Mouse (Mus musculus) forebrain, embryonic 16.5 days (tissue): Measurements from ENCODE around the gene Grin3b. TPM values are rescaled to one million over a fixed set of nuclear protein-coding genes. Genes with fewer than 3 reads are reported as not detected.
"Not testable (repeated sequence)": the region's sequence is repeated elsewhere in the genome, so short reads cannot be mapped to it uniquely, and the experiment has no call there.

Experiments used
- ATAC-seq: fragments of 200-750 bp; cut with Nextera tagmentation; 2 replicates; pipeline ENCODE4 v1.8.0; 2017; ENCODE audit warnings: mild to moderate bottlenecking, moderate library complexity
- H3K27ac ChIP-seq: fragments of 300-500 bp; sonication (generic); 2 replicates; pipeline ENCODE4 v1.5.1; 2014; ENCODE audit warnings: low read length, control low read depth
- H3K27me3 ChIP-seq: fragments of 300-500 bp; sonication (generic); replicated peaks from 2 replicates; pipeline ENCODE4 v1.6.1; 2014; ENCODE audit warnings: low read length; ENCODE audit not compliant: control insufficient read depth, insufficient read depth
- H3K36me3 ChIP-seq: fragments of 300-500 bp; sonication (generic); 2 replicates; pipeline ENCODE4 v1.6.1; 2014; ENCODE audit not compliant: control insufficient read depth, insufficient read depth
- H3K4me1 ChIP-seq: fragments of 300-500 bp; sonication (generic); replicated peaks from 2 replicates; pipeline ENCODE4 v1.6.1; 2014; ENCODE audit warnings: low read length; ENCODE audit not compliant: control insufficient read depth, insufficient read depth
- H3K4me2 ChIP-seq: fragments of 300-500 bp; sonication (generic); 2 replicates; pipeline ENCODE4 v1.6.1; 2014; ENCODE audit warnings: mild to moderate bottlenecking, low read length, control low read depth
- H3K4me3 ChIP-seq: fragments of 300-500 bp; sonication (generic); replicated peaks from 2 replicates; pipeline ENCODE4 v1.5.1; 2014; ENCODE audit warnings: mild to moderate bottlenecking, low read length, control low read depth
- H3K9ac ChIP-seq: fragments of 300-500 bp; sonication (generic); replicated peaks from 2 replicates; pipeline ENCODE4 v1.6.1; 2014; ENCODE audit warnings: low read depth, low read length, control low read depth
- H3K9me3 ChIP-seq: fragments of 300-500 bp; sonication (generic); 2 replicates; pipeline ENCODE4 v1.6.1; 2016; ENCODE audit warnings: low read length; ENCODE audit not compliant: control insufficient read depth
- WGBS: fragments of 180-500 bp; shearing (Covaris S2); extraction: QIAGEN DNeasy Blood & Tissue Kit; methylation state at CpG from one replicate; pipeline ENCODE4 v1.1.7; 2014; 5-methylcytosine and 5-hydroxymethylcytosine counted together
- polyA plus RNA-seq: library from polyadenylated mRNA; unstranded; fragments of >200 nt; fragmentation: Nextera tagmentation; extraction: Ambion mirVana; gene quantifications from 2 replicates; pipeline ENCODE4 v1.2.1, GENCODE M21; 2015

The Grin3b gene
- polyA plus RNA-seq, 1 experiment from 2014 or later: 0.60 TPM

DNA sequence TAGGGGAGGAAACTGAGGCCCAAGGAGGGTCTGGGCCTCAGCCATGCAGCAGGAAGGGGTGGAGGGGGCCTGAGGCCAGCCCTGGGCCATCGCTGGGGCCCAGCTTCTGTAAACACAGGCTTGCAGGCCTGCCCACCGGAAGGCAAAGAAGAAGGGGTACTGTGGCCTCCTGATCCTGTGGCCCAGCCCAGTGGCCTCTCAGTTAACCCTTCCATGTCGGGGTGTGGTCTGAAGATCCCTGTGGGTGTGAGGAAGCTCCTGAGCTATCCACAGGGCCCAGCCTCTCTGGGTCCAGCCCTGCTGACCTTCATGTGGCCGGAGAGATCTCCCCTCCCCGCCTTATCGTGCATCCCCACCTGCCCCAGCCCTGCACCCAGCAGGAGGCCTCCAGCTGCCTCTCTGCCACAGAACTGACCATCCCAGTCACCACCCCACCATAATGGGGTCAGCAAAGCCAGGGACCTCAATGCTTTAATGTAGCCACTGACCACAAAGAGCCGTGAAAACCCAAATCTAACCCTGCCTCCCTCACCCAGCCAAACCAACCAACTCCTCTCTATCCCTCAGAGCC lies 23.7 kb upstream of the Grin3b start:
- Histone ChIP-seq H3K4me2 (no peak overlapping the region), H3K9ac (no peak overlapping the region), H3K4me1 (peaks cover 7% of the 10 kb centered on the region), H3K4me3 (no peak overlapping the region), H3K36me3 (0 out of 2 replicates have a peak, but pooled peaks cover 2% of the 10 kb centered on the region), H3K27me3 (no peaks in the 10 kb centered on the region), H3K9me3 (no peaks in the 10 kb centered on the region), H3K27ac (no peak overlapping the region)
- no peak for ATAC-seq
- WGBS: 19% methylated on average over 7 of the region's 7 CpGs

DNA sequence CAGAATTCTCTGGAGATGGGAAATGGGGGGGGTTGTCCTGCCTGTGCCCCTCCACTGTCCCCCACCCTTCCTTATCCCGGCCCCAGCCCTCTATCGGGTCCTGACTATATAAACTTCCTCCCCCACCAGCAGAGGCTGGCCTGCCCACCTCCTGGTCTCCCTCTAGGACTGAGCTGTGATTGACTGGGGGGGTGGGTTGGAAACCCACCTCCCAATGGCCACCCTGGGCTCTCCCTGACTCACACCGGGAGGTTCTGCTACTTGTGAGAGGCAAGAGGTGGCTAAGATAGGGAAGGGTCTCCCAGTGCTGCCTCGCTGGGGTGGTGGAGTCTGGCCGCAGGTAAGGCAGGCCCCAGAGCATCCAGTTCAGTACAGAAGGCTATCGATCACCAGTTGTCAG lies 23.0 kb upstream of the Grin3b start:
- Histone ChIP-seq H3K4me2 (no peak overlapping the region), H3K27me3 (no peaks in the 10 kb centered on the region), H3K36me3 (0 out of 2 replicates have a peak, but pooled peaks cover 2% of the 10 kb centered on the region), H3K4me1 (peaks cover 7% of the 10 kb centered on the region), H3K9ac (no peak overlapping the region), H3K4me3 (no peak overlapping the region), H3K9me3 (no peaks in the 10 kb centered on the region), H3K27ac (no peak overlapping the region)
- WGBS: 87% methylated on average over 6 of the region's 6 CpGs
- ATAC-seq: no peak

DNA sequence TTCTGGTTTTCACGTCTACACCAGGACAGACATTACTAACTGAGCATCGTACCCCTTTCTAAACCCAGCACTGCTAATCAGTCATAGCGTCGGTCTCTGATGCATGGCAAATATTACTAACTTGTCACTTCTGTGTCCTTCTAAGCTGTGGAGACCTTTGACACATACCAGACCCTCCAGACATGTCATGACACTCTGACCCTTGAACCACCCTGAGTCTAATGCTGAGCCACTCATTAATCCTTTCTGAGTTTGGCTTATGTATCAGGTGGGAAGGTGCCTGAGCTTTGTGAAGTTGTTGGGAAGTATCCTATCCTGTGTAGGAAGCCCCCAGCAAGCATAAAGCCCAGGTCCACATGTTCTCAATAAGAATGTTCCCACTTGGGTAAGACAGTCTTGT lies 20.6 kb upstream of the Grin3b start:
- peaks cover 7% of the 10 kb centered on the region for H3K4me1 ChIP-seq
- no peaks in the 10 kb centered on the region for H3K9me3 ChIP-seq
- no peak overlapping the region for H3K4me3 ChIP-seq
- ATAC-seq: no peak
- WGBS: 94% methylated on average over 4 of the region's 4 CpGs
- H3K9ac ChIP-seq: no peak overlapping the region
- H3K4me2 ChIP-seq: no peak overlapping the region
- no peak overlapping the region for H3K27ac ChIP-seq
- H3K27me3 ChIP-seq: no peaks in the 10 kb centered on the region
- peaks cover 2% of the 10 kb centered on the region; the same call in 1 of the 2 replicates for H3K36me3 ChIP-seq

DNA sequence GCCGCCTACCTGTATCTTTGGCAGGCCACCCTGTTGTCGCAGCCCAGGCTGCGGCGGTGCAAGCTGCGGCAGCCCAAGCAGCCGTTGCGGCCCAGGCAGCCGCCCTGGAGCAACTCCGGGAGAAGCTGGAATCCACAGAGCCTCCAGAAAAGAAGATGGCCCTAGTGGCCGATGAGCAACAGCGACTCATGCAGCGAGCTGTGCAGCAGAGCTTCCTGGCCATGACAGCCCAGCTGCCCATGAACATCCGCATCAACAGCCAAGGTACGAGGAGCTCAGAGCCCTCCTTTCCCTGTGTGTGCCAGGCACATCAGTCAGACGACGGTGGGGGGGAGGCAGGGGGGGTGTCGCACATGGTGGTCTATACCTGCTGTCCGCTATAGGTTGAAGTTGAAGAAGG lies 19.9 kb upstream of the Grin3b start:
- Histone ChIP-seq H3K4me2 (no peak overlapping the region), H3K36me3 (peaks cover 2% of the 10 kb centered on the region; the same call in 1 of the 2 replicates), H3K4me1 (peaks cover 4% of the 10 kb centered on the region), H3K27me3 (no peaks in the 10 kb centered on the region), H3K4me3 (no peak overlapping the region), H3K27ac (no peak overlapping the region), H3K9me3 (no peaks in the 10 kb centered on the region), H3K9ac (no peak overlapping the region)
- 88% methylated on average over 18 of the region's 18 CpGs for WGBS
- ATAC-seq: no peak

DNA sequence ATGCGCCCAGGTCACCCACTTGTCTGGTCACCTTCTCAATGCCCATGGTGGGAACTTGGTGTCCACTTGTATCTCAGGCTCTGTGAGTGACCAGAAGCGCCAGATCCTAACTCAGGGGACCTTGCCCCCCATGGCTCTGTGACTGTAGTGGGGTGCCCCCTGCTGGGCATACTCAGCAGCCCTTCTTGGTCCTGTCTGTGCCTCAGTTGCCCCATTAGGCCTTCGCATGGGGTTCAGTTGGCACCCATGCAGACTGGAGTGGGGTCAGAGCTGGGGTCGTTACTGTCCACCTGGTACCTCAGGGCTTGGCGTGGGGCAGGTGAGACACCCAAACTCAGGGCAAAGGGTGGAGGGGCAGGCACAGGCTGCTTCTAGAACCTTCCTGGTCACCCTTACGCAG lies 16.6 kb upstream of the Grin3b start:
- ATAC-seq: no peak
- Histone ChIP-seq H3K9ac (no peak overlapping the region), H3K27ac (no peak overlapping the region), H3K9me3 (no peaks in the 10 kb centered on the region), H3K36me3 (peaks cover 2% of the 10 kb centered on the region; the same call in 1 of the 2 replicates), H3K4me3 (no peak overlapping the region), H3K4me1 (no peaks in the 10 kb centered on the region), H3K4me2 (no peak overlapping the region), H3K27me3 (no peaks in the 10 kb centered on the region)
- whole genome bisulfite sequencing: 87% methylated on average over 6 of the region's 6 CpGs

DNA sequence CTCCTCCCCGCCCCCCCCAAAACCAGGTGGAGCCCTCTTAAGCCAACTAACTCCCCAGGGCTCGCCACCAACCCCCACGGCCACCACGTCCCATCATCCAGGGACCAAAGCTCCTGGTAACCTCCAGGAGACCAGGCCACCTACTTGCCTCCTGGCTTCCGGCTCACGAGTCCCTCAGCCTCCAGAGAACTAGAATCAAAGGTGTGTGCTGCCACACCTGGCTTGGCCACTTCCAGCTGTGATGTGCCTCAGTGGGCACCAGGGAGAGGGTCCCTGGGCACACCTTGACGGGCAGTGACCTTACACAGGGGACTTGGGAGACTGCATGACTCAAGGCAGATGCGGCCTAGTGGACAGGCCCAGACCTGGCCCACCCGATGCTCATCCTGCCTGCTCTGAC lies 14.8 kb upstream of the Grin3b start:
- Histone ChIP-seq H3K27ac (no peak overlapping the region), H3K9me3 (no peaks in the 10 kb centered on the region), H3K4me3 (no peak overlapping the region), H3K36me3 (no peaks in the 10 kb centered on the region; the same call in 1 of the 2 replicates), H3K4me1 (peaks cover 3% of the 10 kb centered on the region), H3K4me2 (no peak overlapping the region), H3K27me3 (no peaks in the 10 kb centered on the region), H3K9ac (no peak overlapping the region)
- ATAC-seq: no peak
- 67% methylated on average over 9 of the region's 9 CpGs for WGBS

DNA sequence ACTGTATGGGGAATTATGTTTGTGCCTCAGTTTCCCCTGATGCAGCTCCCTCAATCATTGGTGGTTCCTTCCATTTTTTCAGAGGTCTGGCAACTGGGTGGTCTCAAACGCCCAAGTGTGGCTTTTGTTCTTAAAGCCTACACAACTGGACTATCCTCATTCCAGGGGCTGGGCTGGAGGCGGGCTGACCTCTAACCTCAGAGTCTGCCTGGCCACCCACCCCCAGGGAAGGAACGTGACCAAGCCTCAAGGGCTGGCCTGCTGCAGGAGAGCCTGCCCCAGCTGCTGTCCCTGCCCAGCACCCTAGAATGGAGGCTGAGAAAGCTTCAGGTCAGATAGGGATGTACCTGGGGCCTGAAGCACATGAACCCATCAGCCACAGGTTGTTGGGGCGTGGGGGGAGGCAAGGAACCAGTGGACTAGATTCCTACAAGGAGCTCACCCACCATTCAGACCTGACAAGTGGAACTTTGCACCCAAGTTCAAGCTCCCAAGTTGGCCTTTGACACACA lies 13.8 kb upstream of the Grin3b start:
- Histone ChIP-seq H3K36me3 (no peaks in the 10 kb centered on the region; the same call in 1 of the 2 replicates), H3K27ac (no peak overlapping the region), H3K4me2 (no peak overlapping the region), H3K27me3 (no peaks in the 10 kb centered on the region), H3K4me3 (no peak overlapping the region), H3K4me1 (peaks cover 8% of the 10 kb centered on the region), H3K9ac (no peak overlapping the region), H3K9me3 (no peaks in the 10 kb centered on the region)
- WGBS: 20% methylated on average over 4 of the region's 4 CpGs
- ATAC-seq: no peak

DNA sequence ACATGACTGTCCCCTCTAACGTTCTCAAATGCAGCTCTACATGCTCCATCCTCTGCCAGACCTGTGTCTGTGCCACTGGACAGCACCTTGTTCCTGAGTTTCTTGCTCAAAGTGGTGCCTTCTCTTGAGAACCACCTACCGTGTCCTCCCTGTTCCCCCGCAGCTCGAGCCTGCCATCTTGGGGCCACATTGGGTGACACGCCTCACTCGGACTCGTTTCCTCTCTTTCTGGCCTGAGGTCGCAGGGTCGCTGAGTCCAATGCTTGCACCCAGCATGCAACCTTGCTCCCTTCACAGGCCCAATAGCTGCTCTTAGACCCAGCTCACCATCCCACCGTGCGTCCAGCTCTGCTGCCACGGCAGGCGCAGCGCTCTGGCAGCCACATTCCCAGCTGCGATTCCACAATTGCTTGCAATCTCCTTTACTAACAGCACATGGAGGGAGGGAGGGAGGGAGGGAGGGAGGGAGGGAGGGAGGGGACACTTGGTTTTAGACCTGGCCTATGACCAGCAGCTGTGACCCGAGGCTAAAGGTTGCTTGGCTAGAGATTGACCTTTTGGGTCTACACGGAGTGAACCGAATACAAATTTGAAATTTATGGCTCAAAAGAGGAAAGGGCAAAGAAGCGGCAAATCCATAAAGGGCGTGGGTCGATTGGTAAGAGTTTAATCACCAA lies 12.2 kb upstream of the Grin3b start:
- H3K4me2 ChIP-seq: no peak overlapping the region

DNA sequence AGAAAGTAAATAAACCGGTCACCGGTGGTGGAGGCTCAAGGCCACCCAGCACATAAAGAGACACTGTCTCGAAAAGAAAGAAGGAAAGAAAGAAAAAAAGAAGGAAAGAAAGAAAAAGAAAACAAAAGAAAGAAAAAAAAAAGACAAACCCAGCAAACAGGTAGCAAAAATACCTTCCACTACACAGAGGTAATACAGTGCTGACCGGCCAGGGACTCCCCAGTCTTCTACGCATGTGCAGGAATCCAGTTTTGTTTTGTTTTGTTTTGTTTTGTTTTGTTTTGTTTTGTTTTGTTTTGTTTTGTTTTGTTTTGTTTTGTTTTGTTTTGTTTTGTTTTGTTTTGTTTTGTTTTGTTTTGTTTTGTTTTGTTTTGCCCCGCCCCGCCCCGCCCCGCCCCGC lies 11.1 kb upstream of the Grin3b start:
- peak overlapping the region; percentile 8; the same call in 1 of the 2 replicates for H3K4me2 ChIP-seq
- H3K9me3 ChIP-seq, H3K27me3 ChIP-seq, ATAC-seq, H3K36me3 ChIP-seq, H3K27ac ChIP-seq, H3K4me1 ChIP-seq, H3K9ac ChIP-seq: not testable (repeated sequence)
- 31% methylated on average over 10 of the region's 10 CpGs for WGBS
- H3K4me3 ChIP-seq: peak overlapping the region; percentile 97

More for the DNA sequence above, 12.2 kb upstream of the Grin3b start:
- Histone ChIP-seq H3K36me3 (no peaks in the 10 kb centered on the region; the same call in 1 of the 2 replicates), H3K9ac (no peak overlapping the region), H3K9me3 (no peaks in the 10 kb centered on the region), H3K27ac (no peak overlapping the region), H3K4me1 (peaks cover 8% of the 10 kb centered on the region), H3K4me3 (no peak overlapping the region), H3K27me3 (no peaks in the 10 kb centered on the region)
- no peak for ATAC-seq
- WGBS: 15% methylated on average over 21 of the region's 21 CpGs
